Mouse (Mus musculus) small intestine, adult 2 months (tissue): ENCODE measurements at regions not wholly inside any gene's neighbourhood (a gene's known extent, or its start where the extent isn't known, plus 50 kb on each side); places are given as distances from the start of the nearest gene placed in this dataset.

Experiments
- CTCF ChIP-seq: fragments of 200-500 bp; IDR thresholded peaks from 2 replicates; pipeline ENCODE4 v1.5.1; 2012; ENCODE audit warnings: low read depth, mild to moderate bottlenecking, control low read depth, inconsistent platforms, low read length, moderate library complexity, mixed read lengths; ENCODE audit not compliant: insufficient replicate concordance, insufficient read length; ENCODE audit errors: extremely low read depth
- POLR2A ChIP-seq: fragments of 200-500 bp; IDR thresholded peaks from 2 replicates; pipeline ENCODE4 v1.6.1; 2012; ENCODE audit warnings: low read depth, mild to moderate bottlenecking, control low read depth, inconsistent platforms, low read length, moderate library complexity

DNA sequence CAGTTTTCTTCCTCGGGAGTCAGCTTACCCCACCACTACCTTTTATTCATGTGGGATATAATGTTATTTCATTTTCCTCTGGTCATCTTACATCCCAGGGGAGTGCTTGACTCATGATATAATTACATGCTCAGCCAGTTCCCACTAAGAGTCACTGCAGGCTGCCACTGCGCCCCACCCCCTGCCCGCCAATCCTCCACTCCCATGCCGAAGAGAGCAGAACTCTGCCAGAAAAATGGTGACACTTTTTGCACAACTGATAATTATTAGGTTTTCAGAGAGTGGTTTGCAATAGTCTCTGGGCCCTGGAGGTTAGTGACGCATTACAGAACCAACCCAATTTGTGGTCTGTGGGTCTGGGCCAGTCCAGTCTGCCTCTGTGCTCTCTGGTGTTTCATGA lies 212.9 kb downstream of the Hlx start:
- no peak for TF ChIP-seq CTCF
- TF ChIP-seq POLR2A: no peak
